Mouse (Mus musculus) telencephalon, adult 2 months (tissue): ENCODE measurements around the gene Xpa.

Source experiments
- DNase-seq: peaks from one replicate; pipeline ENCODE4 v3.0.0-alpha.2; 2011; ENCODE audit warnings: low read depth, low spot score

Gene Xpa

DNA sequence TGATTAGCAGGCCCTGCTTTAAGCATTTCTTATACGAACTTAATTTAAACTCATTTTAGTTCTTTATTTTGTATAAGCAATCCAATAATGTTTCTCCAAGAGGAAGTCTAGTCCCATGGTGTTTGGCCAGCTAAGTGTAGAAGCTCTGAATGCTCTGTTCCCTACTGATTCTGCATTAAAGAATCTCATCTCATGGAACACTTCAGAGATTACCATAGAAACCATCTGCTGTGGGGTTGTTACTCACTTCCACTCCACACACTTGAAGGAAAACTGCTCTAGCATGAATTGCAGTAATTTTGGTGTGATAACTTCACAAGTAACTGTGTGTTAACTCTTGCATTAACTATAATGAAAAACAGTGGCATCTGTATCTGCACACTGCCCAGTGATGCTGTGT, 49.2 kb downstream of the Xpa start:
- peak; percentile 41 for DNase-seq

- DNase-seq = no peak
Measured at GRCm38 (mm10) chr4:46144323-46144722, 51.8 kb downstream of the Xpa start.

DNA sequence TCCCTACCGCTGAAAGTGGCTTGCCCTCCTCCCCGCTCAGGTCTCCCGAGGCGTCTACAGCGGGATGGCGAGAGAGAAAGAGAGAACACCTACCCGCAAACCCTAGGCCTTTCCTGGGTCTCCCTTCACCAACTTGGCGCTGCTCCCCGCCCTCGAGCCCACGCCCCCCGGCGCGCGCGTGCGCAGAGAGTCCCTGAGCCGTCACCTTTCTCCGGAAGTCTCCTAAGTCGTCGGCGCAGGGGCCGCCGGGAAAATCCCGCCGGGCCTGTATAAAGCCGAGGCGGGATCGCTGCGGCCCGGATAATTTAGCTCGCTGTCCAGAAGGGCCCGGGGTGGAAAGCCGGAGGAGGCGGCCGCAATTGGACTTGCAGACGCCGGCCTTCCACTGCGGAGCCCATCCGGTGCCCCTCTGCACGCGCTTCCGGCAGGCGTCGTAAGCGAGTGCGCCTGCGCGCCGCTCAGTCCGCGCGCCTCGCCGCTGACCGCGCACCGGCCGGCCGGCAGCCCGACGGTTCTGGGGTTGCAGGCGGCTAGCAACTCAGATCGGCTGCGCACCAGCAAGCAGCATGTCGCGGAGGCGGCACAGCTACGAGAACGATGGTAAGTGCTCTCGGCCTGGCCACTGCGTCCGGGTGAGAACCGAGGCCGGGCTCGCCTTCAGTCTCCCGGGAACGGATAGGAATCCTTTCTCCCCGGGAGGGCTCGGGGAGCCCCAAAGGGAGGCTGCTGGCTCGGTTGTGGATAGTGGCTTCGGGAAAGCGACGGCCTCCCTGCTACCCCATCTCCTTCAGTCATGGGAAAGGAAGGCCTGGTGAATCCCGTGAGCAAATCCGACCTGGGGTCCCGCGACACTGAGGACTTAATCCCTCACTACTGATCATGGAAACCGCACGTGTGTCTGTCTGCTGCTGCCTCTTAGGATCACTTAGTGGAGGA, 57.6 kb downstream of the Xpa start, which contains the start of the genes Ncbp1 and Tstd2:
Gene Ncbp1 (plus strand): TSS at position 327 of the 936 bp plus-strand sequence.
Gene Tstd2 (minus strand): TSS at position 408 of the 936 bp plus-strand sequence.
- DNase-seq = peak; percentile 80

DNA sequence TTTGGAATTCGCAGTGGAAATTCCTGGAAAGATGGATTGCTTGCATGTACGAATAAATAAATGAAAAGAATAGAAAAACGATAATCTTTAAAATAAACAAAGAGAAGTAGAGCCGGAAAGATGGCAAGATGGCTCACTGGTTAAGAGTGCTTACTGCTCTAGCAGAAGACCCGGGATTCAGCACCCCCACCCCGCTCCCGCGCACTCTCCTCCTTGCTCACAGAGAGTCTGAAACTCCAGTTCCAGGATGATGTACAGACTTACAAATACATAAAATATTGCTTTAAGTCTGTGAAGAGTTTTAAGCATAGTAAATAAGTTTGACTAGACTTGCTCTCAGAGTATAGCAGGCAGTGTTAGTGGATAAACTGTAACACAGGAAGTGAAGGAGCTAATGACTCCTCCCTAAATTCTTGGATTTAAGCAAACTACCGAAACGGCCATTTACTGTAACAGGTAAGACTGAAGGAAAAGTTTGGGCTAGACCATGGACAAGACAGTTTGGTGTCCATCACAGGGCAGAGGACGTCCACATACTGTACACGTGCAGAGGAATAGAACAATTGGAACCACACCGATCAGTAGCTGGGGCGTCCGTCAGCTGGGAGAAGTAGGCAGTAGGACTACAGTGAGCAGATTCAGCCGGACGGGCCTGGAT, 58.4 kb downstream of the Xpa start:
- DNase-seq = peak; percentile 22

- DNase-seq = peak; percentile 18
Measured at GRCm38 (mm10) chr4:46131791-46132190, 64.3 kb downstream of the Xpa start.

GRCm38 (mm10) chr4:46130221-46130620, 65.9 kb downstream of the Xpa start:
- DNase-seq = no peak

- DNase-seq = no peak
Measured at GRCm38 (mm10) chr4:46129311-46130004, 66.7 kb downstream of the Xpa start.

GRCm38 (mm10) chr4:46126541-46126940, 69.6 kb downstream of the Xpa start:
- peak; percentile 56 for DNase-seq

DNA sequence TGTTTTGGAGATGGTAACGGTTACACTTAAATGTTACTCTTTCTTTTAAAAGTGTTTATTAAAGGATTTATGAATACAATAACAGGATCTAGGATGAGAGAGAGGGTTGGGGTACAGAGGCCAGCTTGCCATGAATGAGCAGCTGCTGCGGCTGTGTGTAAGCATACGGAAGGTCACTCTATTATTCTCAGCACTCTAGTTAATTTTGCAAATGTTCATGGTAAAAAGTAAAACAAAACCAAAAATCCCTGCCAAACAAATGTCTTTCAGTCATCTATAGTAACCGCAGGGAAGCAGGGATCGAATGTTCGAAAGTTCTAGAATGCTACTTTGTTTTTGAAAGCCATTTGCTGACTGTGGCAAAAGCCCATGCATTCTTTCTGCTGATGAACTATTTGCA, 72.8 kb downstream of the Xpa start:
- no peak for DNase-seq

DNA sequence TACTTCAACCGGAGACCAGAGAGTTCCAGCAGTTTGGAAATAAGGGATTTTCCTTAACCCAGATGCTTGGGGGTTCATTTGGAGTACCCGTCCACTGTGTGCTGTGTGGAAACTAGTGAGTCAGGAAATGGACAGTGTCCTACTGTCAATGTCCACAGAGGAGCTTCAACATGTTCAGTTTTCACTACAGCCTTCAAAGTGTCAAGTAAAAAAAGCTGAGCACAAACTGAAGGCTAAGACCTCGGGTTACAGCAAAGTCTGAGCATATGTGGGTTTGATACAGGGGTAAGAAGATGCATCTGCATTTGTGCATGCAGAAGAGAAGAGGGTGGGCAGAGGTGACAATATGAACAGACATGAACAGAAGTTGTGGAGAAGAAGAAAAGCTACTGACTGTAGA, 75.3 kb downstream of the Xpa start:
- no peak for DNase-seq

- DNase-seq = no peak
Measured at GRCm38 (mm10) chr4:46119514-46120094, 76.5 kb downstream of the Xpa start.

GRCm38 (mm10) chr4:46117536-46117935, 78.6 kb downstream of the Xpa start:
- DNase-seq = no peak

DNA sequence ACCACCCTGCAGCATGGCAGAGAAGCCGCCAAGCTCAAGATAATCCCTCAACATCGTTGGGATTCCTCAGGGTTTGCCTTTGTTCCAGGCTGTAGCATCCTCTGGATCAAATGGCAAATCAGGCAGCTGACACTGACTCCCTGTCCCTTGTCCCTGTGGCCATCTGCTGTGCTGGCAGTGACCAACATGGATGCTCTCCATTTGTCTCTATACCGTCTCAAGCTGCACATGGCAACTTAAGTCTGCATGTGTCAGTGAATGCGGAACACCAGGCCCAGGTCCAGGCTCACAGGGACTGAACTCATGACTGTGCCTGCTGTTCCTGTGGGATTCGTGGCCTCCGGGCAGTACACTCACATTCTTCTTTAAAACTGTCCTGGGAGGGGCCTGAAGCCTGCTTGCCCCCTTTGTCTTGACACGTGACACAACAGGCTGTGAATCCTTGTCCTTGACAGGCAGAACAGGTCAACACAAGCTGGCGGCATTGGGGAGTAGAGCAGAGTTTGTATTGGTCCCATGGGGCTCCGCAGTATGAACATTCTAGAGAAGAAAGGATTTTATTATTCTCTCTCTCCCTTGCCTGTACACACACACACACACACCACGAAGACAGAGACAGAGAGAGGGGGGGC, 79.5 kb downstream of the Xpa start:
- no peak for DNase-seq

DNA sequence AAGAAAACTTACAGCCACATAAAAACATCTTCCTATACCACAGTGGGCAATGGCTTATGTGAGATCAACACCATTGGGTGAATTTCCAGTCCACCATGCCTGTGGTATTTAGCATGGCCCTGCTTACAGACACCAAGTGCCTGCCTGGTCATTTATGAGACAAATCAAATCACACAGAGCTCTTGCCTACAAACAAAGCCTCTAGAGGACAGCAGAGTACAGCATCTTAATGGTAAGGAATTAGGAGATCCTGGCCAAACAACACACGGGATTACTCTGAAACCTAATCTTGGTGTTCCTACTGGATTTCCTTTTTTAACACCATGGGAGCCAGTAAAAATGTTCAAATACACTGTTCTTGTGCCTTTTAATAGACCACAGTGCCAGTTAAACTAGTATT, 80.8 kb downstream of the Xpa start:
- DNase-seq = no peak

DNA sequence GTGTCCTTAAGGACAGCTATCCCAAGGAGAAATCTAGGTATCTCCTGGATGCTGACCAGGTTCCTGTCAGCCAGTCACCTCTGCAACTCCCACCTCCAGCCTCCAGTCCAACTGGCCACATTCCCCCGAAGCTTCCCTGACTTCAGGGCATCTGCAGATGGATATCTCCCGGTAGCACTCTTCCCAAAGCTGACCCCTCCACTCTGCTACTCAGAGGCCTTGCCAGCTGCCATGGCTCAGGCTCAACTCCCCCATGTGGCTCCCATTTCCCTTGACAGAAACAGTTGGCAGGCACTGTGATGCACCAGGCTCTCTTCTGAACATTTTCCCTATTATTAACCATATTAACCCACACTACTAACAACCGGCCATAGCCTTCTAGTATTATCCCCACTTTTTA, 84.8 kb downstream of the Xpa start:
- DNase-seq = no peak

GRCm38 (mm10) chr4:46110084-46110483, 86.0 kb downstream of the Xpa start:
- DNase-seq = no peak
